Mouse (Mus musculus) hematopoietic multipotent progenitor cell, adult 10-12 weeks (in vitro differentiated cells): ENCODE measurements around the gene Anpep. TPM values are rescaled to one million over a fixed set of nuclear protein-coding genes. Genes with fewer than 3 reads are reported as not detected.

Source experiments
- polyA plus RNA-seq: library from polyadenylated mRNA; stranded (reverse); fragments of >175 nt; gene quantifications from 2 replicates; pipeline ENCODE4 v1.2.3, GENCODE M21; 2012; ENCODE audit warnings: low replicate concordance

Gene Anpep
- polyA plus RNA-seq = 15.8 and 18.1 TPM in 2 replicates

DNA sequence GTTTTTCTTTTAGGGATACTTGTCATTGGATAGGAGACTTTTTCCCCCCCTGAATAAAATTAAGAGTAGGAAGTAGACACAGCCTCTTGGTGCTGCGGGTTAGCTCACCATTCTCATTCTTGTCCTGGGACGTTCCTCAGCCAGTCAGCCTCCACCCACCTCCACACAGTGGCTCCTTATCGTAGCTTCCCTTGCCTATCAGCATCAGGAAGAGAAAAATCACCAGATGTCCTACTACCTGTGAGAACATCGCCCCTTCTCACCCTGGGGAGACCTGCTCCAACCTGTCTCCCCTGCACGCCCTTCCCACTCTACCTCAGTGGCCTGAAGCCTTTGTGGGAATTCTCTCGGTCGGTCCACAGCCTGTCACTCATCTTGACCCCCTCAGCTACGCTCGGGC lies at the start of gene Anpep:
TSS of gene Anpep (minus strand) at position 249 of the 400 bp plus-strand sequence.

GRCm38 (mm10) chr7:79810611-79811506 lies 50.0 kb downstream of the Anpep start, which contains the start of gene Mesp2:
Gene Mesp2 (plus strand): TSS chr7:79810727.

GRCm38 (mm10) chr7:79793688-79794087 lies 67.2 kb downstream of the Anpep start, which contains the start of gene Mesp1:
Gene Mesp1 (minus strand): TSS chr7:79793788.

Other genes with a start within 250 kb of the Anpep start
- gene Rhcg, start 243.4 kb downstream of the Anpep start, polyA plus RNA-seq = not detected in 2 replicates
- 1.9 and 3.1 TPM in 2 replicates for gene Ticrr, start 200.9 kb downstream of the Anpep start, polyA plus RNA-seq
- gene Kif7, start 145.3 kb downstream of the Anpep start, polyA plus RNA-seq = 0.75 and 1.1 TPM in 2 replicates
- not detected in 2 replicates for gene Plin1, start 128.2 kb downstream of the Anpep start, polyA plus RNA-seq
- gene Pex11a, start 117.9 kb downstream of the Anpep start, polyA plus RNA-seq = 1.6 and 2.9 TPM in 2 replicates
- gene Wdr93, start 117.9 kb downstream of the Anpep start, polyA plus RNA-seq = not detected in 2 replicates
- not detected in 2 replicates for gene Mesp1, start 67.3 kb downstream of the Anpep start, polyA plus RNA-seq
- gene Mesp2, start 50.3 kb downstream of the Anpep start, polyA plus RNA-seq = 0.17 TPM in 1 of 2 replicates, not detected in the other
- gene Ap3s2, start 59.6 kb upstream of the Anpep start, polyA plus RNA-seq = 3.3 and 6.1 TPM in 2 replicates
- gene Arpin, start 74.3 kb upstream of the Anpep start, polyA plus RNA-seq = 1.2 and 1.5 TPM in 2 replicates
- gene Zfp710, start 163.8 kb upstream of the Anpep start, polyA plus RNA-seq = 111 and 170 TPM in 2 replicates